In genomic region chr13:18124368-18124767, GRCm38 (mm10) we compare ENCODE assay signal across 8 mouse cellular contexts.
A peak's percentile ranks its signal among the peaks of the same experiment; 100 is the strongest.
DNase-seq lines count a peak whose midpoint lies in the region; ATAC-seq and TF ChIP-seq lines count a peak whose summit lies in the region.

No protein-coding gene starts in this region.

- H3K4me1 ChIP-seq in embryonic facial prominence, embryonic 11.5 days (ENCODE audit: control insufficient read depth, insufficient read depth, low read length), result no peaks in the 10 kb centered on the region
- H3K4me1 ChIP-seq in lung, embryonic 14.5 days (ENCODE audit: insufficient read depth), result no peaks in the 10 kb centered on the region

- no peak overlapping the region for H3K4me2 ChIP-seq in embryonic facial prominence, embryonic 11.5 days (ENCODE audit: low read depth, low read length)
- H3K4me2 ChIP-seq in lung, embryonic 14.5 days, result peak overlapping the region; percentile 51

- DNase-seq in thymus, postnatal 4 days, result peak; percentile 29
- no peak for DNase-seq in thymus, adult 18-20 months
- DNase-seq in embryonic facial prominence, embryonic 11.5 days (ENCODE audit: low spot score), result peak; percentile 74
- peak; percentile 13 to 43 for DNase-seq in heart, postnatal 14 days
- peak; percentile 46 for DNase-seq in layer of hippocampus, adult 11-12 months (ENCODE audit: low spot score)
- DNase-seq in lung, embryonic 14.5 days, result peak; percentile 80
- peak; percentile 67 to 71 for DNase-seq in right cerebral cortex, adult 2 months (ENCODE audit: low spot score in 2 of 2)
- no peak for DNase-seq in spleen, adult 12 weeks (ENCODE audit: low spot score)

- intact Hi-C loops in heart, postnatal 14 days (cut with DNase I), result loop anchor here (5.0 kb wide), 4 partner anchors 62 to 688 kb away; no protein-coding TSS in a partner anchor

- no peaks in the 10 kb centered on the region for H3K9me3 ChIP-seq in embryonic facial prominence, embryonic 11.5 days (replicated peaks; ENCODE audit: control insufficient read depth, low read length)
- H3K9me3 ChIP-seq in lung, embryonic 14.5 days (ENCODE audit: low read depth, low read length), result no peaks in the 10 kb centered on the region

- H3K4me3 ChIP-seq in embryonic facial prominence, embryonic 11.5 days (ENCODE audit: low read depth, low read length), result no peak overlapping the region
- H3K4me3 ChIP-seq in lung, embryonic 14.5 days (ENCODE audit: low read depth, low read length), result no peak overlapping the region

- H3K9ac ChIP-seq in embryonic facial prominence, embryonic 11.5 days (replicated peaks; ENCODE audit: low read length), result no peak overlapping the region
- H3K9ac ChIP-seq in lung, embryonic 14.5 days, result no peak overlapping the region

- TF ChIP-seq CTCF in lung, embryonic 14.5 days (IDR thresholded peaks at IDR 0.05; ENCODE audit: low read depth), result peak; percentile 58

- WGBS in embryonic facial prominence, embryonic 11.5 days, result 26% methylated on average over 13 of the region's 13 CpGs
- 17% methylated on average over 13 of the region's 13 CpGs for WGBS in lung, embryonic 14.5 days

- H3K27me3 ChIP-seq in embryonic facial prominence, embryonic 11.5 days (ENCODE audit: control insufficient read depth, insufficient read depth, low read length), result no peaks in the 10 kb centered on the region
- no peaks in the 10 kb centered on the region for H3K27me3 ChIP-seq in lung, embryonic 14.5 days (ENCODE audit: insufficient read depth, low read length)

- no peaks in the 10 kb centered on the region for H3K36me3 ChIP-seq in embryonic facial prominence, embryonic 11.5 days (replicated peaks; ENCODE audit: control insufficient read depth, insufficient read depth, low read depth, low read length)
- no peaks in the 10 kb centered on the region for H3K36me3 ChIP-seq in lung, embryonic 14.5 days (ENCODE audit: insufficient read depth)

- no peak overlapping the region for H3K27ac ChIP-seq in embryonic facial prominence, embryonic 11.5 days (replicated peaks; ENCODE audit: low read depth, low read length)
- H3K27ac ChIP-seq in lung, embryonic 14.5 days (ENCODE audit: low read depth), result no peak overlapping the region

- ATAC-seq in embryonic facial prominence, embryonic 11.5 days (replicated peaks; ENCODE audit: insufficient number of reproducible peaks, low FRiP score, low TSS enrichment, low read depth), result no peak
- peak; percentile 68; the same call in 1 of the 2 replicates for ATAC-seq in lung, embryonic 14.5 days (ENCODE audit: insufficient read depth)

Comparison
In these comparisons a context has a peak if more than half of its experiments do, and no peak if none do; other contexts are left out.
1. DNase-seq: peak in thymus, postnatal 4 days (single experiment), embryonic facial prominence, embryonic 11.5 days (single experiment), heart, postnatal 14 days (2 of 2), layer of hippocampus, adult 11-12 months (single experiment), lung, embryonic 14.5 days (single experiment) and right cerebral cortex, adult 2 months (2 of 2); none in thymus, adult 18-20 months (0 of 2) and spleen, adult 12 weeks (single experiment).